Mouse (Mus musculus): ENCODE measurements around the gene Ywhag.

Gene Ywhag

GRCm38 (mm10) chr5:135911633-135912220 lies 22.7 kb downstream of the Ywhag start:
- DNase-seq (ENCODE audit: low spot score in 2 of 2) = no peak

GRCm38 (mm10) chr5:135910813-135911212 lies 23.6 kb downstream of the Ywhag start:
- no peak for DNase-seq (ENCODE audit: low spot score in 2 of 2)

- DNase-seq (ENCODE audit: low spot score in 2 of 2) = no peak
Measured at GRCm38 (mm10) chr5:135909646-135910045, 24.8 kb downstream of the Ywhag start.

GRCm38 (mm10) chr5:135908989-135909388 lies 25.4 kb downstream of the Ywhag start:
- no peak for DNase-seq (ENCODE audit: low spot score in 2 of 2)

- no peak for DNase-seq (ENCODE audit: low spot score in 2 of 2)
Measured at GRCm38 (mm10) chr5:135908185-135908584, 26.2 kb downstream of the Ywhag start.

- DNase-seq (ENCODE audit: low spot score in 2 of 2) = no peak
Measured at GRCm38 (mm10) chr5:135907256-135907655, 27.2 kb downstream of the Ywhag start.

GRCm38 (mm10) chr5:135906846-135907245 lies 27.6 kb downstream of the Ywhag start:
- no peak for DNase-seq (ENCODE audit: low spot score in 2 of 2)

- no peak for DNase-seq (ENCODE audit: low spot score in 2 of 2)
Measured at GRCm38 (mm10) chr5:135905320-135906225, 28.8 kb downstream of the Ywhag start.

GRCm38 (mm10) chr5:135904259-135904658 lies 30.2 kb downstream of the Ywhag start:
- no peak for DNase-seq (ENCODE audit: low spot score in 2 of 2)

- peak; percentile 88 to 92 for DNase-seq (ENCODE audit: low spot score in 2 of 2)
Measured at GRCm38 (mm10) chr5:135903551-135904151, 30.8 kb downstream of the Ywhag start.

GRCm38 (mm10) chr5:135903058-135903457 lies 31.4 kb downstream of the Ywhag start:
- no peak for DNase-seq (ENCODE audit: low spot score in 2 of 2)

- no peak for DNase-seq (ENCODE audit: low spot score in 2 of 2)
Measured at GRCm38 (mm10) chr5:135901354-135902095, 32.9 kb downstream of the Ywhag start.

GRCm38 (mm10) chr5:135900701-135901100 lies 33.7 kb downstream of the Ywhag start:
- DNase-seq (ENCODE audit: low spot score in 2 of 2) = no peak

- DNase-seq (ENCODE audit: low spot score in 2 of 2) = no peak
Measured at GRCm38 (mm10) chr5:135899833-135900232, 34.6 kb downstream of the Ywhag start.

GRCm38 (mm10) chr5:135898995-135899394 lies 35.4 kb downstream of the Ywhag start:
- DNase-seq (ENCODE audit: low spot score in 2 of 2) = no peak

- no peak for DNase-seq (ENCODE audit: low spot score in 2 of 2)
Measured at GRCm38 (mm10) chr5:135898028-135898427, 36.4 kb downstream of the Ywhag start.

GRCm38 (mm10) chr5:135894958-135895357 lies 39.5 kb downstream of the Ywhag start:
- DNase-seq (ENCODE audit: low spot score in 2 of 2) = no peak

GRCm38 (mm10) chr5:135892589-135893351 lies 41.6 kb downstream of the Ywhag start:
- DNase-seq (ENCODE audit: low spot score in 2 of 2) = no peak

GRCm38 (mm10) chr5:135890920-135891319 lies 43.5 kb downstream of the Ywhag start:
- no peak for DNase-seq (ENCODE audit: low spot score in 2 of 2)

- DNase-seq (ENCODE audit: low spot score in 2 of 2) = no peak
Measured at GRCm38 (mm10) chr5:135890323-135890722, 44.1 kb downstream of the Ywhag start.
